Comparison of ENCODE assay signal across 8 mouse cellular contexts in genomic region chr7:62382391-62382790, GRCm38 (mm10). TPM values are rescaled to one million over a fixed set of nuclear protein-coding genes. Genes with fewer than 3 reads are reported as not detected.
DNase-seq lines count a peak whose midpoint lies in the region; ATAC-seq and TF ChIP-seq lines count a peak whose summit lies in the region.

No protein-coding gene starts in this region.

- TF ChIP-seq CTCF in cerebellum, adult 2 months (IDR thresholded peaks at IDR 0.05; ENCODE audit: borderline replicate concordance, insufficient read depth, low read depth, low read length) = peak; percentile 63

- H3K27me3 ChIP-seq in cerebellum, adult 2 months (ENCODE audit: control insufficient read depth, insufficient read depth, low read length) = no peaks in the 10 kb centered on the region
- no peaks in the 10 kb centered on the region for H3K27me3 ChIP-seq in neural tube, embryonic 13.5 days

- no peaks in the 10 kb centered on the region for H3K4me1 ChIP-seq in cerebellum, adult 2 months (ENCODE audit: control insufficient read depth, insufficient read depth, low read length)
- peaks cover 15% of the 10 kb centered on the region for H3K4me1 ChIP-seq in neural tube, embryonic 13.5 days (replicated peaks)

- 8% methylated on average over 2 of the region's 2 CpGs for WGBS in cerebellum, adult 2 months
- 14% methylated on average over 2 of the region's 2 CpGs for WGBS in neural tube, embryonic 13.5 days

- intact Hi-C loops in left cerebral cortex, postnatal 14 days (cut with DNase I) = loop anchor here (1.0 kb wide), 1 partner anchor 155 kb away; no protein-coding TSS in a partner anchor

- no peaks in the 10 kb centered on the region for H3K36me3 ChIP-seq in neural tube, embryonic 13.5 days

- no peak overlapping the region for H3K27ac ChIP-seq in cerebellum, adult 2 months (ENCODE audit: insufficient read depth, low read length)
- no peak overlapping the region for H3K27ac ChIP-seq in neural tube, embryonic 13.5 days (replicated peaks)

- peak in 1 of 2 experiments; percentile 26 for DNase-seq in cerebellum, adult 2 months
- peak; percentile 72 for DNase-seq in 416B (ENCODE audit: low read depth)
- DNase-seq in brain, adult 2 months (ENCODE audit: low read depth, low spot score) = peak; percentile 63
- peak; percentile 35 to 45 for DNase-seq in left cerebral cortex, postnatal 14 days (ENCODE audit: low spot score in 2 of 2)
- no peak for DNase-seq in urinary bladder, adult 18-20 months (ENCODE audit: low spot score in 2 of 2)

- no peak overlapping the region for H3K4me3 ChIP-seq in cerebellum, adult 2 months (replicated peaks; ENCODE audit: insufficient read depth, low read depth, low read length)
- H3K4me3 ChIP-seq in neural tube, embryonic 13.5 days = no peak overlapping the region

- H3K4me2 ChIP-seq in neural tube, embryonic 13.5 days = no peak overlapping the region

- no peak overlapping the region for H3K9ac ChIP-seq in neural tube, embryonic 13.5 days

- ATAC-seq in cerebellum, adult (ENCODE audit: insufficient number of reproducible peaks, low FRiP score, low TSS enrichment) = no peak
- peak; percentile 71 for ATAC-seq in granulocyte monocyte progenitor cell, adult 5-6 weeks (replicated peaks; ENCODE audit: poor library complexity, severe bottlenecking)
- ATAC-seq in neural tube, embryonic 13.5 days (ENCODE audit: low read depth) = peak; percentile 62

- TF ChIP-seq POLR2A in cerebellum, adult 2 months (IDR thresholded peaks at IDR 0.05; ENCODE audit: borderline replicate concordance, insufficient read depth, low read length) = no peak

- H3K9me3 ChIP-seq in neural tube, embryonic 13.5 days = peaks cover 15% of the 10 kb centered on the region; the same call in 1 of the 2 replicates

RNA-seq across cellular contexts. Expression of gene Magel2, which starts 5.6 kb away (rescaled TPM):
- 1.9 and 2.0 TPM in 2 replicates for polyA plus RNA-seq in cerebellum, adult 2 months (2012; rRNA removed)
- total RNA-seq in granulocyte monocyte progenitor cell, adult 5-6 weeks (2014; fragmentation: Nextera tagmentation) = not detected in 2 replicates
- total RNA-seq in granulocyte monocyte progenitor cell, adult 5-6 weeks (2017) = not detected in 2 replicates
- 1 to 10 TPM; 1.7 to 3.1 TPM for total RNA-seq in left cerebral cortex, postnatal 14 days (2021)
- polyA plus RNA-seq in neural tube, embryonic 13.5 days (2015; fragmentation: Nextera tagmentation; extraction: Ambion mirVana) = 9.7 and 9.9 TPM in 2 replicates

RNA-seq across cellular contexts. Expression of gene Ndn, which starts 36.0 kb away (rescaled TPM):
- polyA plus RNA-seq in cerebellum, adult 2 months (2012; rRNA removed) = 172 and 178 TPM in 2 replicates
- not detected in 2 replicates for total RNA-seq in granulocyte monocyte progenitor cell, adult 5-6 weeks (2014; fragmentation: Nextera tagmentation)
- total RNA-seq in granulocyte monocyte progenitor cell, adult 5-6 weeks (2017) = not detected in 2 replicates
- total RNA-seq in left cerebral cortex, postnatal 14 days (2021) = 100 to 1,000 TPM; 137 to 166 TPM
- 320 and 343 TPM in 2 replicates for polyA plus RNA-seq in neural tube, embryonic 13.5 days (2015; fragmentation: Nextera tagmentation; extraction: Ambion mirVana)

RNA-seq across cellular contexts. Expression of gene Mkrn3, which starts 37.5 kb away (rescaled TPM):
- 6.7 and 6.9 TPM in 2 replicates for polyA plus RNA-seq in cerebellum, adult 2 months (2012; rRNA removed)
- total RNA-seq in granulocyte monocyte progenitor cell, adult 5-6 weeks (2014; fragmentation: Nextera tagmentation) = 0.19 and 2.4 TPM in 2 replicates
- total RNA-seq in granulocyte monocyte progenitor cell, adult 5-6 weeks (2017) = 0.26 TPM in 1 of 2 replicates, not detected in the other
- 10 to 100 TPM; 13.8 to 15.2 TPM for total RNA-seq in left cerebral cortex, postnatal 14 days (2021)
- 14.4 and 16.7 TPM in 2 replicates for polyA plus RNA-seq in neural tube, embryonic 13.5 days (2015; fragmentation: Nextera tagmentation; extraction: Ambion mirVana)

Comparison
In these comparisons a context has a peak if more than half of its experiments do, and no peak if none do; other contexts are left out.
1. DNase-seq: peak in 416B (single experiment), brain, adult 2 months (single experiment) and left cerebral cortex, postnatal 14 days (2 of 2); none in urinary bladder, adult 18-20 months (0 of 2).
2. RNA of gene Ndn, which starts 36.0 kb away (total RNA-seq): 137 to 166 TPM in left cerebral cortex, postnatal 14 days; not detected in granulocyte monocyte progenitor cell, adult 5-6 weeks; every median in the first group is over 100 times any median in the second.
3. RNA of gene Mkrn3, which starts 37.5 kb away (total RNA-seq): 13.8 to 15.2 TPM in left cerebral cortex, postnatal 14 days; 0.19 to 2.4 TPM in granulocyte monocyte progenitor cell, adult 5-6 weeks; every median in the first group is over 4 times any median in the second.